Mouse (Mus musculus): ENCODE measurements around the gene Ascc2. TPM values are rescaled to one million over a fixed set of nuclear protein-coding genes. Genes with fewer than 3 reads are reported as not detected.
"Not testable (repeated sequence)": the region's sequence is repeated elsewhere in the genome, so short reads cannot be mapped to it uniquely, and the experiment has no call there.

Gene Ascc2
- polyA plus RNA-seq, 1 experiment from 2014 or later: 33.3 TPM

DNA sequence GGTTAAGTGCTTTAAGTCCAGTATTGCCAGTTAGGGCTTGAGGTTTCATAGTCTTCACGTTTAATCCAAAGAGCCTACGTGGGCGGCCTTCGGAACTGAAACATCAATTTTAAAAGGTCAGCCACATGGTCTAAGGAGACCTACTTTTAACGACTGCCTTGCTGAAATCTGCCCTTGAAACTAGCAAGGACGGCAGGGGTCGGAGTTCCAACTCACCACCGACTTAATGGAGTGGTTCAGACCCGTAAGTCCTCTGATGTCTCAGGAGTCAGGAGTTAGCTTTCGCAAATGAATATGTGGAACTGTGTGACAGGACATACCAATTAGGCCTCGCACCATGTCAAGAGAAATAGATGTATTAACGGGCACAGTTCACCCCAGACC is 66.1 kb downstream of the Ascc2 start:
- peak overlapping the region; percentile 75; the same call in 1 of the 2 replicates for H3K27ac ChIP-seq (replicated peaks)
- H3K9ac ChIP-seq: peak overlapping the region; percentile 87
- H3K4me2 ChIP-seq (replicated peaks): peak overlapping the region; percentile 85
- H3K36me3 ChIP-seq: peaks cover 18% of the 10 kb centered on the region
- peak overlapping the region; percentile 75 for H3K4me3 ChIP-seq (replicated peaks)
- H3K27me3 ChIP-seq: no peaks in the 10 kb centered on the region
- peaks cover 13% of the 10 kb centered on the region for H3K4me1 ChIP-seq
- no peaks in the 10 kb centered on the region for H3K9me3 ChIP-seq (replicated peaks)
- ATAC-seq (ENCODE audit: insufficient number of reproducible peaks, low FRiP score, low TSS enrichment, low read depth): no peak
- 5% methylated on average over 12 of the region's 12 CpGs for WGBS

DNA sequence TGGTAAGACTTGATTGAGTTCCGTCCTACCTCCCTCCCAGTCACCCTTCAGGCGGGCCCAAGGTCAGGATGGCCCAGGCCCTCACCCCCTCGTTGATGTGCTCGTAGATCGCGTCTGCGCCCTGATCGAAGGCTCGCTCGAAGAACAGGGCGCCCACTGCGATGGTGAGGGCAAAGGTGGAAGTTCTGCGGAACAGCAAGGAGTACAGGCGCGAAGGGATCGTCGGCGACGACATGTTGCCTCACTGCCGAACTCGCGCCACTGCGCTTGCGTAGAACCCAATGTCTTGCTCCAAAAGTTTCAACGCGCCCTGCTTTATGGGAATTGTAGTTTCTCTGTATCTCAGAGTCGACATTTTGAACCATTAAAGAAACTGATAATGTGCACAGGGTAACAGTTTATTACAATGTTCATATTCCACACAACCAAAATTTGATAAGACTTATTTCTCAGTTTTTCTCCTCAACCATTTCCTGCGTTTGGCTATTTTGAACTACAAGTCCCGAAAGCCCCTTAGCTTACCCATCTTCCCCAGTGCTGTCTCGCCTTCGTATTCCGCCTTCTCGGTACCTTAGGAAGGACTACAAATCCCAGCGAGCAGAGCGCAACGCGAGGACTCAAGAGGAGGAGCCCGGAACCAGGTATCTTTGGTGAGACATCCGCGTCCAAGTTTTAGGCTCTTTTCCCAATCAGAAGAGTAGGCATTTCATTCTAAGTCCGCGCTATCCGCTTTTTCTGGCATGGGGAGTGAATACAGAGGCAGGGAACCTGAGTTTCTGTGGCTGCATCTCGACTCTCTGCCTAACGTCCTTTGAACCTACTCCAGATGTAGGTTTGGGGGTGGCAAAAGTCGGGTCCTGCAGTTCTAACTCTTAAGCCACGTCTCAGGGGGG is 66.8 kb downstream of the Ascc2 start, which contains the start of the genes Uqcr10 and Zmat5:
Gene Uqcr10 (minus strand): TSS at position 271 of the 893 bp plus-strand sequence.
Gene Zmat5 (plus strand): TSS at position 607 of the 893 bp plus-strand sequence.
- Histone ChIP-seq H3K36me3 (peaks cover 18% of the 10 kb centered on the region), H3K9ac (peak within 1 kb of the TSS; percentile 87), H3K27me3 (no peaks in the 10 kb centered on the region), H3K9me3 (replicated peaks) (no peaks in the 10 kb centered on the region), H3K4me3 (replicated peaks) (peak within 1 kb of the TSS; percentile 75), H3K27ac (replicated peaks) (peak within 1 kb of the TSS; percentile 75), H3K4me2 (replicated peaks) (peak within 1 kb of the TSS; percentile 85), H3K4me1 (peaks cover 13% of the 10 kb centered on the region)
- WGBS: under 1% methylated on average over 47 of the region's 47 CpGs
- ATAC-seq (ENCODE audit: insufficient number of reproducible peaks, low FRiP score, low TSS enrichment, low read depth): peak; percentile 94

DNA sequence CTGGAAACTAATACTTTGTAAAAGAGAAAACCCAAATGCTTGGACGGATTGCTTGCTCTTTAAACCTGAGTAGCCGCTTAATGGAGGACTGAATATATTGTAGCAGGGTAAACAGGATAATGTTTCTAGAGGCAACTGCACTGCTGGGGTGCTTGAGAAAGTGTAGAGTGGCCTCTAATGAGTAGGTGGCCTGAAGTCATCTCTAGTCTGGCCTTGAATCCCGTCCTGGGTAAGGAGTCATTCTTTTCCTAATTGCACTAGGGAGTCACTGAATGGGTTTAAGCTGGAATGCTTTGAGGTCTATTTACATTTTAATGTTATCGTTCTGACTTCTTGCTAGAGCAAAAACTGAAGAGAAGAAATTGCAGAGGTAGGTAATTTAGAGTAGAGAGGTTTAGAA is 67.6 kb downstream of the Ascc2 start:
- 6% methylated on average over 4 of the region's 4 CpGs for WGBS
- Histone ChIP-seq H3K4me2 (replicated peaks) (peak overlapping the region; percentile 85), H3K9me3 (replicated peaks) (no peaks in the 10 kb centered on the region), H3K27ac (replicated peaks) (peak overlapping the region; percentile 65; the same call in 1 of the 2 replicates), H3K36me3 (peaks cover 18% of the 10 kb centered on the region), H3K4me1 (peaks cover 13% of the 10 kb centered on the region), H3K4me3 (replicated peaks) (peak overlapping the region; percentile 75), H3K9ac (peak overlapping the region; percentile 53), H3K27me3 (no peaks in the 10 kb centered on the region)
- ATAC-seq (ENCODE audit: insufficient number of reproducible peaks, low FRiP score, low TSS enrichment, low read depth): no peak

DNA sequence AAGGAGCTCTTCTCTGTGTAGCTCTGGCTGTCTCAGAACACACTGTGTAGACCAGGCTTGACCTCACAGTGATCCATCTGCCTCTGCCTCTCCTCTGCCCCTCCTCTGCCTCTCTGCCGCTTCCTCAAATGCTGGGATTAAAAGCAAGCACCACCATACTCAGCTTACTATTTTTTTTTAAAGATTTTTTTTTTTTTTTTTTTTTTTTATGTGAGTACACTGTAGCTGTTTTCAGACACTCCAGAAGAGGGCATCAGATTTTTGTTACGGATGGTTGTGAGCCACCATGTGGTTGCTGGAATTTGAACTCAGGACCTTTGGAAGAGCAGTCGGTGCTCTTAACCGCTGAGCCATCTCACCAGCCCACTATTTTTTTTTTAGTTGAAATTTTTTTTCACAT is 72.6 kb downstream of the Ascc2 start:
- H3K4me1 ChIP-seq; H3K27ac ChIP-seq (replicated peaks); H3K9me3 ChIP-seq (replicated peaks); H3K4me3 ChIP-seq (replicated peaks); ATAC-seq (ENCODE audit: insufficient number of reproducible peaks, low FRiP score, low TSS enrichment, low read depth); H3K9ac ChIP-seq; H3K4me2 ChIP-seq (replicated peaks); H3K27me3 ChIP-seq; H3K36me3 ChIP-seq: not testable (repeated sequence)
- WGBS: 84% methylated on average over 4 of the region's 4 CpGs

DNA sequence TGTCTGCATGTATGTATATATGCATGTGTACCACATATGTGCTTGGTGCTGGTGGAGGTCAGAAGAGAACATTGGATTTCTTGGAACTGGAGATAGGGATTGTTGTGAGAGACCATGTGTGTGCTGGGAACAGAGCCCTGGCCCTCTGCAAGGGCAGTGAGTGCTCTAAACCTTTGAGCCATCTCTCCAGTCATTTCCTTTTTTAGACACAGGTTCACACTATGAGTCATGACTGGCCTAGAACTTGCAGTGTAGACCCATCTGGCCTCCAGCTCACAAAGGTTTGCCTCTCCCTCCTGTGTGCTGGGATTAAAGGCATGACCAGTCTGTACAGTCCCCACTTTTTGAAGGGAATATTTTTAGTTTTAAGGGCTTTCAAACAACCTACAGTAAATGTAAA is 75.3 kb downstream of the Ascc2 start:
- Histone ChIP-seq H3K27ac (replicated peaks) (no peak overlapping the region), H3K36me3 (no peaks in the 10 kb centered on the region), H3K4me2 (replicated peaks) (no peak overlapping the region), H3K9ac (no peak overlapping the region), H3K4me1 (no peaks in the 10 kb centered on the region), H3K9me3 (replicated peaks) (no peaks in the 10 kb centered on the region), H3K27me3 (no peaks in the 10 kb centered on the region), H3K4me3 (replicated peaks) (no peak overlapping the region)
- ATAC-seq (ENCODE audit: insufficient number of reproducible peaks, low FRiP score, low TSS enrichment, low read depth): no peak

DNA sequence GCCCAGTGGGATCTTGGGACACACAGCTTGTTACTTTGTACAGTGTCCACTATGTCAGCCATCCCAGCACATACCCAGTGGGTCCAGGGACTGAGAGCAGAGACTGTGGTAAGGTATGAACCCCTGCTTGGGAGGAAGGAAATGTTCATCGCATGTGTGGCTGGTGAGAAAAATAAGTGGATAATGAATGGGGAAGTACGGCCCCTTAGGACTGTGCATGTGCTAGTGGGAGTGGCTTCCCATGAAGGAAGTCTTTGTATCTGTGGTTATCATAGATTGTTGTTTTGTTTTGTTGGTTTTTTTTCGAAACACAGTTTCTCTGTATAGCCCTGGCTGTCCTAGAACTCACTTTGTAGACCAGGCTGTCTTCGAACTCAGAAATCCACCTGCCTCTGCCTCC is 77.2 kb downstream of the Ascc2 start:
- Histone ChIP-seq H3K36me3 (no peaks in the 10 kb centered on the region), H3K27me3 (no peaks in the 10 kb centered on the region), H3K4me1 (no peaks in the 10 kb centered on the region; the same call in 1 of the 2 replicates), H3K9ac (no peak overlapping the region), H3K4me2 (replicated peaks) (no peak overlapping the region), H3K27ac (replicated peaks) (no peak overlapping the region), H3K9me3 (replicated peaks) (no peaks in the 10 kb centered on the region), H3K4me3 (replicated peaks) (no peak overlapping the region)
- WGBS: 84% methylated on average over 4 of the region's 4 CpGs
- no peak for ATAC-seq (ENCODE audit: insufficient number of reproducible peaks, low FRiP score, low TSS enrichment, low read depth)

DNA sequence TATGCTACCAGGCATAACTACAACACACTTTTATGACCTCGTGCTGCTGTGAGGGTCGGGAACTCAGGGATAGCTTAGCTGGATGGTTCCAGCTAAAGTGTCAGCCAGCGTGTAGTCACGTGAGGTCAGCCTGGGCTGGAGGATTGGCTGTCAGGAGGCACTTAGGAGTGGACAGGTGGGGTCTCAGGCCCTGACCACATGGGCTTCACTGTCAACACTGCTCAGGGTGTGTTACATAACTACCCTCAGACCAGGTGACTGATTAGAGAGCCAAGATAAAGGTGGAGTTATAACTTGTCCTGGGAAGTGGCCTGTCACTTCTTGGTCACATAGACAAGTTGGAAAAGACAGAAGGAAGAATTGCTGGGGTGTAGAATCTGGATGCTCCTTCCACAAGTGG is 78.0 kb downstream of the Ascc2 start:
- H3K4me3 ChIP-seq (replicated peaks): no peak overlapping the region
- H3K36me3 ChIP-seq: no peaks in the 10 kb centered on the region
- H3K9ac ChIP-seq: no peak overlapping the region
- WGBS: 79% methylated on average over 4 of the region's 4 CpGs
- no peaks in the 10 kb centered on the region for H3K27me3 ChIP-seq
- H3K27ac ChIP-seq (replicated peaks): no peak overlapping the region
- H3K4me2 ChIP-seq (replicated peaks): no peak overlapping the region
- ATAC-seq (ENCODE audit: insufficient number of reproducible peaks, low FRiP score, low TSS enrichment, low read depth): no peak
- H3K9me3 ChIP-seq (replicated peaks): no peaks in the 10 kb centered on the region
- H3K4me1 ChIP-seq: peaks cover 8% of the 10 kb centered on the region

DNA sequence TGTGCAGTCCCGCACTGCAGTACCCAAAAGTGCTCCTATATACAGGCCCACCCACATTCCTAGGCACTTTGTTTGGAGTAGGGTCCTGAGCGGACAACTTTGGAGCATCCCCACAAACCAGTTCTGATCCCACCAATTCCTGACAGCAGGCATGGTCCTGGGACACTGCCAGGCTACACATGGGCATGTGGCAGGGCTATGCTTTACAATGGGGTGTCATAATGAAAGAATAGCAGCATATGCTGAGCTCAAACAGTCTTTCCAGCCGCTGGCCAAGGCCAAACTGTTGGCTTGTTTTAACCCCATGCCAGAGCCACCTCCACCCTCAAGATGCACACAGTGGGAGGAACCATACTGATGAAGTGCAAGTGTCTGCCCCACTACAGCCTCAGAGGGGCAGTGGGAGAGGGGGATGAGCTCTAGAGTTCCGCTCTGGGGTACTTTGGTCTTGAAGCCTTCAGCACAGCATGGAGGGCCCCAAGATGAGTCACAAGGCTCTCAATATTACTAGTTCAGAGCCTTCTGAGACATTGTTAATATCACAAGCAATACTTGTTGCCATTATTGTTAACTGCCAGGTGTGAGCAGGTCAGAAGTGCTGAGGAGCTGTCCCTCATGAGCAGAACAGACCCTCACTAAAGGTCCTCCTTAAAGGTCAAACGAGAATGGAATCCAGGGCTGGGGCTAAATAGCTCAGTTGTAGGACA is 79.1 kb downstream of the Ascc2 start:
- ATAC-seq (ENCODE audit: insufficient number of reproducible peaks, low FRiP score, low TSS enrichment, low read depth): no peak
- 85% methylated on average over 5 of the region's 5 CpGs for WGBS
- H3K9me3 ChIP-seq (replicated peaks): no peaks in the 10 kb centered on the region
- no peak overlapping the region for H3K4me2 ChIP-seq (replicated peaks)
- H3K4me1 ChIP-seq: peaks cover 15% of the 10 kb centered on the region
- H3K4me3 ChIP-seq (replicated peaks): no peak overlapping the region
- no peaks in the 10 kb centered on the region for H3K36me3 ChIP-seq
- no peaks in the 10 kb centered on the region for H3K27me3 ChIP-seq
- H3K27ac ChIP-seq (replicated peaks): no peak overlapping the region
- no peak overlapping the region for H3K9ac ChIP-seq

DNA sequence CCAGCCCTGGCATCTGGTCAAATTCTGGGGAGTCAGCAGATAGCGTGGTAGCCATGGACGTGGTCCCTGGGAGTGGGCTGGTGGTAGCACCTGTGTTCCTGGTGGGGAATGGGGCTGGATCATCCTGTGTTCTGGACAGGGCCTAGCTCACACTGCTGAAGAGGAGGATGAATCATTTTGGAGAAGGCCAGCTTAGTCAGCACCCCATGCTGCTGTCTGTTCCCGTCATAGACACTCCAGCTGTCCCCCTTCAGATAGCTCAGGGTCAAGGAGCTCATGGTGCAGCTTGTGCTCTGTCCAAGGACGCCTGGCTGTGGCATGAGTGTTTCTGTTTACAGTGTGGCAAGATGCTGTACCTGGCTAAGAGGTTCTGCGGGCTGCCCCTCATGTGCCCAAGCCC is 81.0 kb downstream of the Ascc2 start:
- no peak for ATAC-seq (ENCODE audit: insufficient number of reproducible peaks, low FRiP score, low TSS enrichment, low read depth)
- 85% methylated on average over 5 of the region's 5 CpGs for WGBS
- H3K36me3 ChIP-seq: peaks cover 10% of the 10 kb centered on the region; the same call in 1 of the 2 replicates
- H3K27me3 ChIP-seq: no peaks in the 10 kb centered on the region
- H3K27ac ChIP-seq (replicated peaks): no peak overlapping the region
- H3K9ac ChIP-seq: no peak overlapping the region
- H3K9me3 ChIP-seq (replicated peaks): no peaks in the 10 kb centered on the region
- H3K4me3 ChIP-seq (replicated peaks): no peak overlapping the region
- H3K4me2 ChIP-seq (replicated peaks): no peak overlapping the region
- peaks cover 15% of the 10 kb centered on the region for H3K4me1 ChIP-seq

DNA sequence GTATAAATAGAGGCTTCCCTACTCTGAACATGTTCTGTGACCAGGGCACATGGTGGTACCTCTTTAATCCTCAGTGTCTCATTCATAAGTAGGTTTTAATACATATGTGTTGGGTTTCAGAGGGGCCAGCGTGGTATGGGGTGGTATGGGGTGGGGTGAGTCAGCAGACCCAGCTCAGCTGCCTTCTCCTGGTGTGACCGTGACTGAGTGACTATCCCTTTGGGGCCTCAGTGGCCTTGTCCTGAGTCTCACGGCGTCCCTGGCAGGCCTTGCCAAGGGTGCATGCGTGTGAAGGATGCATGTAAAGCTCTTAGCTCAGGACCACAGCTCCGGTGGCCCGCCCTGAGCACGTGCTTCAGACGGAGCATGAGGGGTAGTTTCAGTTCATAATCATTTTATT is 82.4 kb downstream of the Ascc2 start:
- no peaks in the 10 kb centered on the region for H3K27me3 ChIP-seq
- ATAC-seq (ENCODE audit: insufficient number of reproducible peaks, low FRiP score, low TSS enrichment, low read depth): no peak
- H3K36me3 ChIP-seq: peaks cover 16% of the 10 kb centered on the region; the same call in 1 of the 2 replicates
- H3K4me2 ChIP-seq (replicated peaks): no peak overlapping the region
- H3K9me3 ChIP-seq (replicated peaks): no peaks in the 10 kb centered on the region
- no peak overlapping the region for H3K9ac ChIP-seq
- peaks cover 15% of the 10 kb centered on the region for H3K4me1 ChIP-seq
- 83% methylated on average over 9 of the region's 9 CpGs for WGBS
- no peak overlapping the region for H3K27ac ChIP-seq (replicated peaks)
- H3K4me3 ChIP-seq (replicated peaks): no peak overlapping the region

DNA sequence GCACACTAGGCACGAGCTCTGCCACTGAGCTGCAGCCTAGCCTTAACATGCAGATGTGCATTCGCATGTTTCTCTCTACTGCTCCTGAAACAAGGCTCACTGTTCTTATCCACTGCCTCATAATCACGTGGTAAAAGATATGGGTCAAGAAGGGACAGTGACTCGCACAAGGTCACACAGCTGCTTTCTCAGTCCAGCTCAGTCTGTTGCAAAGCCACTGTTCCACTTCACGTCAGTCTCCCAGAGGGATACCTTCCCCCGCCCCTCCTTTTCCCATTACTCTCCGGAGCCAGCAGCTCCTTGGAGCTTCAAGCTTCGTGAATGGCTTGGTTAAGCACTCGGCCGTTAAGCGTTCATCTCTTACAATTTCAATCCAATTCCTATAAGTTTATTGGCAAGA is 82.8 kb downstream of the Ascc2 start:
- H3K36me3 ChIP-seq: peaks cover 16% of the 10 kb centered on the region; the same call in 1 of the 2 replicates
- no peak overlapping the region for H3K4me3 ChIP-seq (replicated peaks)
- H3K27ac ChIP-seq (replicated peaks): no peak overlapping the region
- H3K27me3 ChIP-seq: no peaks in the 10 kb centered on the region
- ATAC-seq (ENCODE audit: insufficient number of reproducible peaks, low FRiP score, low TSS enrichment, low read depth): no peak
- 60% methylated on average over 11 of the region's 11 CpGs for WGBS
- H3K4me2 ChIP-seq (replicated peaks): no peak overlapping the region
- H3K9ac ChIP-seq: no peak overlapping the region
- H3K4me1 ChIP-seq: peaks cover 15% of the 10 kb centered on the region
- no peaks in the 10 kb centered on the region for H3K9me3 ChIP-seq (replicated peaks)

Measured in embryonic facial prominence, embryonic 15.5 days (tissue).